Mouse (Mus musculus): ENCODE data around the gene Ddx23. TPM values are rescaled to one million over a fixed set of nuclear protein-coding genes. Genes with fewer than 3 reads are reported as not detected.
A peak's percentile ranks its signal among the peaks of the same experiment; 100 is the strongest.

Ddx23 gene
- polyA plus RNA-seq, 1 experiment: 81.0 TPM

DNA sequence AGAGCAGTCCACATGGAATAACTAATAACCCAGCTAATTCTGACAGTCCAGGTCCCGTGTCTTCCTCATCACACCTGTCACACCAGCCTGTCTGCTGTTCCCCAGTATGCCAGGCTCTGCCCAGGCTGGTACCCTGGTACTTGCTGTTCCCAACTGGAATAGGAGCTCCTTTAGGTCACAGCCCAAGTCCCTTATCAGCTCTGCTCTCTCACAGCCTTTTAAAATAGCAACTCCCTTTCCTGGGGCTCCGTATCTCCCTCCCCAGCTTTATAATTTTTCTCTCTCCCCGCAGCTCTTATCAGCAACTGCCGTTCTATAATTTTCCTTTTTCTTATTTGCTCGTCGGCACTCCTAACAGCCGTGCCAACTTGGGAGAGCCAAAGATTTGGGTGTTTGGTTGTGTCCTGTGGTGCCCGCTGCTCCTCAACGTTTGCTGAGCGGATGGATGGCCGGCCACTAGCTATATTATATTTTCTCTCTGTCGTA lies 56.6 kb downstream of the Ddx23 start:
- 62% methylated on average over 12 of the region's 12 CpGs for WGBS
- Histone ChIP-seq H3K4me1 (ENCODE audit: control insufficient read depth, insufficient read depth, low read length) (peaks cover 4% of the 10 kb centered on the region), H3K27ac (ENCODE audit: control insufficient read depth, insufficient read depth, low read depth, low read length, poor library complexity) (peak overlapping the region; percentile 84), H3K4me3 (replicated peaks; ENCODE audit: control insufficient read depth, low read depth, low read length) (peak overlapping the region; percentile 53)
- TF ChIP-seq POLR2A (IDR thresholded peaks at IDR 0.05; ENCODE audit: borderline replicate concordance, control insufficient read depth, low read depth, low read length) (no peak), CTCF (IDR thresholded peaks at IDR 0.05; ENCODE audit: control insufficient read depth, insufficient read depth, low read length) (no peak)

DNA sequence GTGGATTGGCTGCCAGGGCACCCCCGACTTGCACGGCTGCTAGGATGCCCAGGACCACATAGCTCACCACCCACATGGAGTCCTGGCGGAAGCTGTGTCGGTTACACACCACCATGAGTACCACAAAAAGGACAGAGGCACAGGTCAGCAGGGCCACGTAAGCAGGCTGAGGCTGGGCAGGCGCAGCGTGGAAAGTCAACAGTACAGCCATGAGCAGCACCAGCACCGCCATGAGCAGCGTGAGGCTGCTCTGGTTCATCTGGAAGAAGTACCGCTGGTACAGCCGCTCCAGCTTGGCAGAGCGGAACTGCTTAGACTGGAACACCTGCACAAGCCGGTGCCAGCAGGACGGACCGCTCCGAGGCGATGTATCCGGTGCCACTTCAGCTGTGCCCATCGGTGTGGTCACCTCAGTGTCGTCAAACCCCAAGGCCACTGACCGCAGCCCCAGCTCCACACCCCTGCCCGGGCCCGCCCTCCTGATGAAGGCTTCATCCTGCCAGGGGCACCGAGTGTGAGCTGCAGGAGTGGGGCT lies 58.6 kb downstream of the Ddx23 start:
- peaks cover 4% of the 10 kb centered on the region for H3K4me1 ChIP-seq (ENCODE audit: control insufficient read depth, insufficient read depth, low read length)
- H3K27ac ChIP-seq (ENCODE audit: control insufficient read depth, insufficient read depth, low read depth, low read length, poor library complexity): peak overlapping the region; percentile 85; the same call in 1 of the 2 replicates
- 94% methylated on average over 24 of the region's 24 CpGs for WGBS

DNA sequence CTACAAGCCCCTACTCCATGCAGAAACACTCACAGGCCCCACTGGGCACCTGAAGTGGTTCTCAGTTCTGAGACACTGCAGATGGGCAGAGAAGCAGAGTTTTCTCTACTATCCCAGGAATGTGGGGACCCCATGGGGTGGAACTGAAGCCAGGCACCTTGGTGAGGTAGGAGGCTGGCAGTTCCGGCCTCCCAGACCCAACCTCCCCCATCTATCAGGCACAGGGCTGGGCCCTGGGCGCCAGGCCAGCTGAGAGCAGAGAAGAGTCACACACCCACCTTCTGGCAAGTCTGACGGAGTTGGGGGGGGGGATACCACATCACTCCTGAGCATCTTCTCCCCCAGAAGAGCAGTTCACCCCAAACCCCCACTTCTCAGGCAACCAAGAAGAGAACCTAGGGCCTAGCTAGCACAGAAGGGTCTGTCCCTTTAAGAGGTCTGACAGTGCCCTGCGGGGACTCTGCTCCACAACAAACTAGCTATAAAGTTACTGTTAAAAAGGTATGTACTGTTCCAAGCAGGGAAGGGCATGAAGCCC lies 59.7 kb downstream of the Ddx23 start:
- Histone ChIP-seq H3K4me1 (ENCODE audit: control insufficient read depth, insufficient read depth, low read length) (peaks cover 4% of the 10 kb centered on the region), H3K4me3 (replicated peaks; ENCODE audit: control insufficient read depth, low read depth, low read length) (peak overlapping the region; percentile 66), H3K27ac (ENCODE audit: control insufficient read depth, insufficient read depth, low read depth, low read length, poor library complexity) (peak overlapping the region; percentile 85)
- TF ChIP-seq POLR2A (IDR thresholded peaks at IDR 0.05; ENCODE audit: borderline replicate concordance, control insufficient read depth, low read depth, low read length): no peak
- no peak for TF ChIP-seq CTCF (IDR thresholded peaks at IDR 0.05; ENCODE audit: control insufficient read depth, insufficient read depth, low read length)
- WGBS: 58% methylated on average over 4 of the region's 4 CpGs

More for the DNA sequence above, 58.6 kb downstream of the Ddx23 start:
- H3K4me3 ChIP-seq (replicated peaks; ENCODE audit: control insufficient read depth, low read depth, low read length): no peak overlapping the region
- TF ChIP-seq POLR2A (IDR thresholded peaks at IDR 0.05; ENCODE audit: borderline replicate concordance, control insufficient read depth, low read depth, low read length) (no peak), CTCF (IDR thresholded peaks at IDR 0.05; ENCODE audit: control insufficient read depth, insufficient read depth, low read length) (no peak)

DNA sequence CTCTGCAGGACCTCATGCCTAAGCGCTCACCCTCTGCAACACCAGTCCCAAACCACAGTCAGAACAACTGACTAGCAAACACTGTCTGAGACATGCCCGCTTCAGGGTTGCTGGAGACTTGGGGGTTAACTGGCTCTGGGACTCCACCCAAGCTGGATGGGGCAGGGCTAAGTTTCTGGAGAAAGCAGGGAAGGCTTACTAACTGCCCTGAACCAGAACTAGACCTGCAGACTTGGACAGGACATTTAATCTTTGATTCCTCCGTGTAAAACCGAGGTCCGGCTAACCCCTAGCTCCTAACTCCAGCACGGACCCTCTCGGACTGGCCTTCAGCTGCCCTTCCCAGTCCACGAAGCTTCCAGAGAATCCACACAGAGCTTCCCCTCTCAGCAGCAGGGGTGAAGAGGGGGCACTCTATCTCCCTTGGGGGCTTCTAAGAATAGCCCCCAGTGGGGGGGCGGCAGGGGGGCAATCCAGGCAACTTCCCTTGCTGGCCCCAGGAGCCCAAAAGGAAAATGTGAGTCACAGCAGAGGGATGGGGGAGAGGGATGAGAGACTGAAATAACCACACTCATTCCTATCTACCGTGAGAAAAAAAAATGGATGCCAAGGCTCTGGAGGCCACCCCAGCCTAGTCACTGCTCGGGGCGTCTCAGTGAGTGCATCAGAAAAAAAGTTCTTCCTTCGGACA lies 60.4 kb downstream of the Ddx23 start:
- H3K27ac ChIP-seq (ENCODE audit: control insufficient read depth, insufficient read depth, low read depth, low read length, poor library complexity): peak overlapping the region; percentile 85
- no peak for TF ChIP-seq CTCF (IDR thresholded peaks at IDR 0.05; ENCODE audit: control insufficient read depth, insufficient read depth, low read length)
- no peak for TF ChIP-seq POLR2A (IDR thresholded peaks at IDR 0.05; ENCODE audit: borderline replicate concordance, control insufficient read depth, low read depth, low read length)
- peak overlapping the region; percentile 66 for H3K4me3 ChIP-seq (replicated peaks; ENCODE audit: control insufficient read depth, low read depth, low read length)
- H3K4me1 ChIP-seq (ENCODE audit: control insufficient read depth, insufficient read depth, low read length): peaks cover 4% of the 10 kb centered on the region
- WGBS: 67% methylated on average over 13 of the region's 13 CpGs

DNA sequence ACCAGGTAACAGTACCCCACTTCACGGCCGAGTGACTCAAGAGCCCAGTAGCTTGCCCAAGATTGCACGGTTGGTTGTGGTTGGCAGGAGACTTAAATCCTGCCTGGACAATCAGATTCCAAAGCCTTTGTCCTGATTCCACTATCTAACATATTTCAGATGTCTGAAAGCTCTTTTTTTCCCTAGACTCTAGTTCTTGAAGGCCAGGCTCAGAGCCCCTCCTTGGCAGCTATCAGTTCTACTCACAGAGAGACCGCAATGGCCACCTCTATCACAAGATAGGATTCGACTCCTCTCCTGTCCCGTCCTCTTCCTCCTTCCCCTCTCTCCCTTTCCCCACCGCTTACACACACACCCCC lies 60.9 kb downstream of the Ddx23 start:
- WGBS: 58% methylated on average over 7 of the region's 7 CpGs
- Histone ChIP-seq H3K4me1 (ENCODE audit: control insufficient read depth, insufficient read depth, low read length) (peaks cover 4% of the 10 kb centered on the region), H3K4me3 (replicated peaks; ENCODE audit: control insufficient read depth, low read depth, low read length) (peak overlapping the region; percentile 66), H3K27ac (ENCODE audit: control insufficient read depth, insufficient read depth, low read depth, low read length, poor library complexity) (peak overlapping the region; percentile 85)
- TF ChIP-seq POLR2A (IDR thresholded peaks at IDR 0.05; ENCODE audit: borderline replicate concordance, control insufficient read depth, low read depth, low read length) (no peak), CTCF (IDR thresholded peaks at IDR 0.05; ENCODE audit: control insufficient read depth, insufficient read depth, low read length) (no peak)

DNA sequence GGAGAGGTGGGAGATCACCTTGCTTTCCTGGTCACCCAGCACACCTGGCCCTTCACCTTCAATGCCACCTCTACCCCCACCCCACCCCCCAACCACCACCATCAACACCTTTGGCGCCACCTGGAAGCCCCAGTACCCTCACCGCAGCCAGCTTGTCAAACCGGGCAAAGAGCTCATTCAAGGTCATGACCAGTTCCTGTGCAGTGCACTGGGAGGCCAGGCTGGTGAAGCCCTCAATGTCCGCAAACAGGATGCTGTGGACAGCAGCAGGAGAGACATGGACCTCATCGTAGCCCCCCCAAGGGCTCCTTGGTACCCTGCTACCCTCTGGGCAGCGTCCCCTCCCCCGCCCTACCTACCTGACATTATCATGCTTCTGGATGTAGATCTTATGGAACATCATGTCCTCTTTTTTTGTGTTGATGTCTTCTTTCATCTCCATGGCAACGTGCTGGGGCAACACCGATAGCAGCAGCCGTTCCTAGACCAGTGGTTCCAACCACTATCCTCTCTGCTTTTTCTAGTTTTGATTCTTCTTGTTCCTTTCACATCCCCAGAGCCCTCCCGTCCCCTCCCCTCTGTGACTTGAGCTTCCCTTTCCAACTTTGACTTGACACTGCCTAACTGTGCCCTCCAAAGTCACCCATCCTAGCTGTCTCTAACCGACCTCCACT lies 62.5 kb downstream of the Ddx23 start:
- Histone ChIP-seq H3K27ac (ENCODE audit: control insufficient read depth, insufficient read depth, low read depth, low read length, poor library complexity) (no peak overlapping the region), H3K4me1 (ENCODE audit: control insufficient read depth, insufficient read depth, low read length) (peaks cover 4% of the 10 kb centered on the region), H3K4me3 (replicated peaks; ENCODE audit: control insufficient read depth, low read depth, low read length) (no peak overlapping the region)
- TF ChIP-seq CTCF (IDR thresholded peaks at IDR 0.05; ENCODE audit: control insufficient read depth, insufficient read depth, low read length) (no peak), POLR2A (IDR thresholded peaks at IDR 0.05; ENCODE audit: borderline replicate concordance, control insufficient read depth, low read depth, low read length) (no peak)
- 87% methylated on average over 12 of the region's 12 CpGs for WGBS

DNA sequence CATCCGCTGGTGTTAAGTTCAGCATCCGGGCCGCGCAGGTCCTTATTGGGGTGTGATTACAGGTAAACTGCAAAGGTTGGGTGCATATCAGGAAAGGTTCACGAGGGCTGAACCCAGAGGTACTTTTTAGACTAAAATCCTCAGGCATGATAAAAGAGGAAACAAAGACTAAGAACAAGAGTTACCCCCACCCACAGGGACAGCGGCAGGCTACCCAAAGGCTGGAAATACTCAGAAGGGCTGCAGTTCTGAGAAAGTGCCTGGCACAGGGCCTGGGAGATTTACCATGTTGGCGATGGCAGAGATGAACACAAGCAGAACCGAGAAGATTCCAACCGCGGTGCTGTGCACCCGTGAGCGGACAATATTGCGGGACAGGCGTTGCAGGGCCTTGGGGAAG lies 66.1 kb downstream of the Ddx23 start:
- no peaks in the 10 kb centered on the region for H3K4me1 ChIP-seq (ENCODE audit: control insufficient read depth, insufficient read depth, low read length)
- 94% methylated on average over 14 of the region's 14 CpGs for WGBS
- H3K4me3 ChIP-seq (replicated peaks; ENCODE audit: control insufficient read depth, low read depth, low read length): no peak overlapping the region
- no peak for TF ChIP-seq POLR2A (IDR thresholded peaks at IDR 0.05; ENCODE audit: borderline replicate concordance, control insufficient read depth, low read depth, low read length)
- TF ChIP-seq CTCF (IDR thresholded peaks at IDR 0.05; ENCODE audit: control insufficient read depth, insufficient read depth, low read length): no peak
- no peak overlapping the region for H3K27ac ChIP-seq (ENCODE audit: control insufficient read depth, insufficient read depth, low read depth, low read length, poor library complexity)

Other genes starting within 250 kb of the Ddx23 start
- gene Olfr282, start 231.7 kb downstream of the Ddx23 start, polyA plus RNA-seq (2011; ENCODE audit: insufficient read depth, insufficient read length, low replicate concordance, missing spikeins): not detected in 2 replicates
- gene Olfr281, start 210.3 kb downstream of the Ddx23 start, polyA plus RNA-seq (2011; ENCODE audit: insufficient read depth, insufficient read length, low replicate concordance, missing spikeins): 0.22 TPM in 1 of 2 replicates, not detected in the other
- not detected in 2 replicates for gene OR5BS1P, start 193.0 kb downstream of the Ddx23 start, polyA plus RNA-seq (2011; ENCODE audit: insufficient read depth, insufficient read length, low replicate concordance, missing spikeins)
- not detected in 2 replicates for gene Lalba, start 180.2 kb downstream of the Ddx23 start, polyA plus RNA-seq (2011; ENCODE audit: insufficient read depth, insufficient read length, low replicate concordance, missing spikeins)
- gene Olfr279, start 170.5 kb downstream of the Ddx23 start, polyA plus RNA-seq (2011; ENCODE audit: insufficient read depth, insufficient read length, low replicate concordance, missing spikeins): 0.29 TPM in 1 of 2 replicates, not detected in the other
- gene Kansl2, start 128.6 kb downstream of the Ddx23 start, polyA plus RNA-seq (2011; ENCODE audit: insufficient read depth, insufficient read length, low replicate concordance, missing spikeins): 39.2 and 52.3 TPM in 2 replicates
- gene Ccnt1, start 92.0 kb downstream of the Ddx23 start, polyA plus RNA-seq (2011; ENCODE audit: insufficient read depth, insufficient read length, low replicate concordance, missing spikeins): 18.5 and 31.3 TPM in 2 replicates
- gene 4930415O20Rik, start 91.9 kb downstream of the Ddx23 start, polyA plus RNA-seq (2011; ENCODE audit: insufficient read depth, insufficient read length, low replicate concordance, missing spikeins): not detected in 2 replicates
- gene Adcy6, start 52.8 kb downstream of the Ddx23 start, polyA plus RNA-seq (2011; ENCODE audit: insufficient read depth, insufficient read length, low replicate concordance, missing spikeins): 45.8 and 65.2 TPM in 2 replicates
- 0.70 and 1.8 TPM in 2 replicates for gene Cacnb3, start 32.1 kb downstream of the Ddx23 start, polyA plus RNA-seq (2011; ENCODE audit: insufficient read depth, insufficient read length, low replicate concordance, missing spikeins)
- gene Rnd1, start 14.6 kb upstream of the Ddx23 start, polyA plus RNA-seq (2011; ENCODE audit: insufficient read depth, insufficient read length, low replicate concordance, missing spikeins): 1.8 and 2.3 TPM in 2 replicates
- not detected in 2 replicates for gene Ccdc65, start 45.3 kb upstream of the Ddx23 start, polyA plus RNA-seq (2011; ENCODE audit: insufficient read depth, insufficient read length, low replicate concordance, missing spikeins)
- gene Fkbp11, start 65.3 kb upstream of the Ddx23 start, polyA plus RNA-seq (2011; ENCODE audit: insufficient read depth, insufficient read length, low replicate concordance, missing spikeins): 0.74 TPM in 1 of 2 replicates, not detected in the other
- gene Arf3, start 100.3 kb upstream of the Ddx23 start, polyA plus RNA-seq (2011; ENCODE audit: insufficient read depth, insufficient read length, low replicate concordance, missing spikeins): 11.0 and 19.8 TPM in 2 replicates
- 1.1 and 1.4 TPM in 2 replicates for gene Wnt10b, start 115.3 kb upstream of the Ddx23 start, polyA plus RNA-seq (2011; ENCODE audit: insufficient read depth, insufficient read length, low replicate concordance, missing spikeins)
- not detected in 2 replicates for gene Wnt1, start 127.0 kb upstream of the Ddx23 start, polyA plus RNA-seq (2011; ENCODE audit: insufficient read depth, insufficient read length, low replicate concordance, missing spikeins)
- 0.25 TPM in 1 of 2 replicates, not detected in the other for gene Ddn, start 146.6 kb upstream of the Ddx23 start, polyA plus RNA-seq (2011; ENCODE audit: insufficient read depth, insufficient read length, low replicate concordance, missing spikeins)
- gene Prkag1, start 168.6 kb upstream of the Ddx23 start, polyA plus RNA-seq (2011; ENCODE audit: insufficient read depth, insufficient read length, low replicate concordance, missing spikeins): 64.8 and 107 TPM in 2 replicates
- gene Kmt2d, start 208.3 kb upstream of the Ddx23 start, polyA plus RNA-seq (2011; ENCODE audit: insufficient read depth, insufficient read length, low replicate concordance, missing spikeins): 67.1 and 105 TPM in 2 replicates
- 9.6 and 9.8 TPM in 2 replicates for gene Rhebl1, start 231.6 kb upstream of the Ddx23 start, polyA plus RNA-seq (2011; ENCODE audit: insufficient read depth, insufficient read length, low replicate concordance, missing spikeins)
- 0.60 TPM in 1 of 2 replicates, not detected in the other for gene Dhh, start 235.6 kb upstream of the Ddx23 start, polyA plus RNA-seq (2011; ENCODE audit: insufficient read depth, insufficient read length, low replicate concordance, missing spikeins)

All from bone marrow, adult 2 months (tissue).